Mouse (Mus musculus): ENCODE measurements around the gene Ccdc24. TPM values are rescaled to one million over a fixed set of nuclear protein-coding genes. Genes with fewer than 3 reads are reported as not detected.

Gene Ccdc24
- polyA plus RNA-seq, 1 experiment: not detected

GRCm38 (mm10) chr4:117830124-117830551 is 42.2 kb downstream of the Ccdc24 start:
- TF ChIP-seq POLR2A (IDR thresholded peaks at IDR 0.05; ENCODE audit: borderline replicate concordance, control insufficient read depth, low read depth, low read length) (no peak), CTCF (IDR thresholded peaks at IDR 0.05; ENCODE audit: control insufficient read depth, insufficient read depth, low read length) (no peak)
- H3K4me3 ChIP-seq (replicated peaks; ENCODE audit: control insufficient read depth, low read depth, low read length): peak overlapping the region; percentile 11
- H3K4me1 ChIP-seq (ENCODE audit: control insufficient read depth, insufficient read depth, low read length): peaks cover 9% of the 10 kb centered on the region
- H3K27ac ChIP-seq (ENCODE audit: control insufficient read depth, insufficient read depth, low read depth, low read length, poor library complexity): peak overlapping the region; percentile 54
- 25% methylated on average over 5 of the region's 5 CpGs for WGBS

GRCm38 (mm10) chr4:117829260-117830123 is 42.9 kb downstream of the Ccdc24 start:
- Histone ChIP-seq H3K27ac (ENCODE audit: control insufficient read depth, insufficient read depth, low read depth, low read length, poor library complexity) (peak overlapping the region; percentile 54), H3K4me3 (replicated peaks; ENCODE audit: control insufficient read depth, low read depth, low read length) (peak overlapping the region; percentile 11), H3K4me1 (ENCODE audit: control insufficient read depth, insufficient read depth, low read length) (peaks cover 9% of the 10 kb centered on the region)
- TF ChIP-seq POLR2A (IDR thresholded peaks at IDR 0.05; ENCODE audit: borderline replicate concordance, control insufficient read depth, low read depth, low read length): no peak
- TF ChIP-seq CTCF (IDR thresholded peaks at IDR 0.05; ENCODE audit: control insufficient read depth, insufficient read depth, low read length): peak; percentile 81
- 21% methylated on average over 12 of the region's 12 CpGs for WGBS

GRCm38 (mm10) chr4:117828572-117829145 is 43.7 kb downstream of the Ccdc24 start:
- 42% methylated on average over 8 of the region's 8 CpGs for WGBS
- no peak overlapping the region for H3K27ac ChIP-seq (ENCODE audit: control insufficient read depth, insufficient read depth, low read depth, low read length, poor library complexity)
- no peak overlapping the region for H3K4me3 ChIP-seq (replicated peaks; ENCODE audit: control insufficient read depth, low read depth, low read length)
- H3K4me1 ChIP-seq (ENCODE audit: control insufficient read depth, insufficient read depth, low read length): peaks cover 8% of the 10 kb centered on the region
- TF ChIP-seq POLR2A (IDR thresholded peaks at IDR 0.05; ENCODE audit: borderline replicate concordance, control insufficient read depth, low read depth, low read length): no peak
- no peak for TF ChIP-seq CTCF (IDR thresholded peaks at IDR 0.05; ENCODE audit: control insufficient read depth, insufficient read depth, low read length)

- 90% methylated on average over 10 of the region's 10 CpGs for WGBS
- TF ChIP-seq POLR2A (IDR thresholded peaks at IDR 0.05; ENCODE audit: borderline replicate concordance, control insufficient read depth, low read depth, low read length) (no peak), CTCF (IDR thresholded peaks at IDR 0.05; ENCODE audit: control insufficient read depth, insufficient read depth, low read length) (no peak)
- H3K27ac ChIP-seq (ENCODE audit: control insufficient read depth, insufficient read depth, low read depth, low read length, poor library complexity): no peak overlapping the region
- no peaks in the 10 kb centered on the region for H3K4me1 ChIP-seq (ENCODE audit: control insufficient read depth, insufficient read depth, low read length)
- no peak overlapping the region for H3K4me3 ChIP-seq (replicated peaks; ENCODE audit: control insufficient read depth, low read depth, low read length)
Measured at GRCm38 (mm10) chr4:117818032-117818431, 54.3 kb downstream of the Ccdc24 start.

GRCm38 (mm10) chr4:117816776-117817175 is 55.6 kb downstream of the Ccdc24 start:
- H3K4me1 ChIP-seq (ENCODE audit: control insufficient read depth, insufficient read depth, low read length): no peaks in the 10 kb centered on the region
- TF ChIP-seq POLR2A (IDR thresholded peaks at IDR 0.05; ENCODE audit: borderline replicate concordance, control insufficient read depth, low read depth, low read length) (no peak), CTCF (IDR thresholded peaks at IDR 0.05; ENCODE audit: control insufficient read depth, insufficient read depth, low read length) (no peak)
- H3K27ac ChIP-seq (ENCODE audit: control insufficient read depth, insufficient read depth, low read depth, low read length, poor library complexity): no peak overlapping the region
- H3K4me3 ChIP-seq (replicated peaks; ENCODE audit: control insufficient read depth, low read depth, low read length): no peak overlapping the region
- WGBS: 66% methylated on average over 5 of the region's 5 CpGs

Other genes starting within 250 kb of the Ccdc24 start
- gene Dmap1, start 190.3 kb downstream of the Ccdc24 start, polyA plus RNA-seq (2011; ENCODE audit: insufficient read depth, insufficient read length, low replicate concordance, missing spikeins): 18.0 and 29.7 TPM in 2 replicates
- gene Gm12845, start 148.1 kb downstream of the Ccdc24 start, polyA plus RNA-seq (2011; ENCODE audit: insufficient read depth, insufficient read length, low replicate concordance, missing spikeins): not detected in 2 replicates
- gene Klf17, start 106.9 kb downstream of the Ccdc24 start, polyA plus RNA-seq (2011; ENCODE audit: insufficient read depth, insufficient read length, low replicate concordance, missing spikeins): not detected in 2 replicates
- gene Slc6a9, start 38.1 kb downstream of the Ccdc24 start, polyA plus RNA-seq (2011; ENCODE audit: insufficient read depth, insufficient read length, low replicate concordance, missing spikeins): 87.0 and 92.4 TPM in 2 replicates
- gene B4galt2, start 10.9 kb upstream of the Ccdc24 start, polyA plus RNA-seq (2011; ENCODE audit: insufficient read depth, insufficient read length, low replicate concordance, missing spikeins): 1.6 and 2.4 TPM in 2 replicates
- gene Atp6v0b, start 14.8 kb upstream of the Ccdc24 start, polyA plus RNA-seq (2011; ENCODE audit: insufficient read depth, insufficient read length, low replicate concordance, missing spikeins): 227 and 442 TPM in 2 replicates
- 4.7 and 7.0 TPM in 2 replicates for gene Dph2, start 19.5 kb upstream of the Ccdc24 start, polyA plus RNA-seq (2011; ENCODE audit: insufficient read depth, insufficient read length, low replicate concordance, missing spikeins)
- 58.8 and 93.1 TPM in 2 replicates for gene Ipo13, start 42.4 kb upstream of the Ccdc24 start, polyA plus RNA-seq (2011; ENCODE audit: insufficient read depth, insufficient read length, low replicate concordance, missing spikeins)
- gene Artn, start 57.2 kb upstream of the Ccdc24 start, polyA plus RNA-seq (2011; ENCODE audit: insufficient read depth, insufficient read length, low replicate concordance, missing spikeins): 4.0 and 5.4 TPM in 2 replicates